Mouse (Mus musculus) olfactory bulb, adult 2 months (tissue): ENCODE data around the gene Med29.

Experiments
- CTCF ChIP-seq: fragments of 200-500 bp; IDR thresholded peaks from 2 replicates; pipeline ENCODE4 v1.5.1; 2012; ENCODE audit warnings: low read depth, mild to moderate bottlenecking, low read length, moderate library complexity; ENCODE audit not compliant: insufficient read depth
- POLR2A ChIP-seq: fragments of 200-500 bp; IDR thresholded peaks from 2 replicates; pipeline ENCODE4 v1.6.1; 2012; ENCODE audit warnings: mild to moderate bottlenecking, low read depth, low read length, moderate library complexity; ENCODE audit not compliant: insufficient read depth

GRCm38 (mm10) chr7:28370977-28371513 lies 21.5 kb downstream of the Med29 start:
- no peak for TF ChIP-seq POLR2A
- TF ChIP-seq CTCF: no peak
